Mouse (Mus musculus): ENCODE measurements around the gene Fmnl2.

Gene Fmnl2

GRCm38 (mm10) chr2:52958535-52959290 lies 101.1 kb downstream of the Fmnl2 start:
- DNase-seq, result peak; percentile 69

GRCm38 (mm10) chr2:52959291-52959621 lies 101.6 kb downstream of the Fmnl2 start:
- DNase-seq, result no peak

GRCm38 (mm10) chr2:52959982-52960381 lies 102.3 kb downstream of the Fmnl2 start:
- no peak for DNase-seq

- no peak for DNase-seq
Observed at GRCm38 (mm10) chr2:52960697-52961096, 103.0 kb downstream of the Fmnl2 start.

- DNase-seq, result no peak
Observed at GRCm38 (mm10) chr2:52963439-52963838, 105.8 kb downstream of the Fmnl2 start.

GRCm38 (mm10) chr2:52964386-52964928 lies 106.8 kb downstream of the Fmnl2 start:
- no peak for DNase-seq

- no peak for DNase-seq
Observed at GRCm38 (mm10) chr2:52966227-52966626, 108.6 kb downstream of the Fmnl2 start.

- no peak for DNase-seq
Observed at GRCm38 (mm10) chr2:52966820-52967460, 109.3 kb downstream of the Fmnl2 start.

GRCm38 (mm10) chr2:52967461-52967823 lies 109.8 kb downstream of the Fmnl2 start:
- DNase-seq, result no peak

- no peak for DNase-seq
Observed at GRCm38 (mm10) chr2:52968884-52969283, 111.2 kb downstream of the Fmnl2 start.

- DNase-seq, result no peak
Observed at GRCm38 (mm10) chr2:52974056-52974455, 116.4 kb downstream of the Fmnl2 start.

GRCm38 (mm10) chr2:52974776-52975175 lies 117.1 kb downstream of the Fmnl2 start:
- DNase-seq, result no peak

- no peak for DNase-seq
Observed at GRCm38 (mm10) chr2:52977921-52978675, 120.4 kb downstream of the Fmnl2 start.

GRCm38 (mm10) chr2:52978796-52979195 lies 121.1 kb downstream of the Fmnl2 start:
- no peak for DNase-seq

- peak; percentile 63 for DNase-seq
Observed at GRCm38 (mm10) chr2:52979280-52979763, 121.7 kb downstream of the Fmnl2 start.

- no peak for DNase-seq
Observed at GRCm38 (mm10) chr2:52981126-52981525, 123.5 kb downstream of the Fmnl2 start.

GRCm38 (mm10) chr2:52981595-52981994 lies 123.9 kb downstream of the Fmnl2 start:
- DNase-seq, result no peak

- DNase-seq, result no peak
Observed at GRCm38 (mm10) chr2:52982502-52982901, 124.8 kb downstream of the Fmnl2 start.

- no peak for DNase-seq
Observed at GRCm38 (mm10) chr2:52984556-52984955, 126.9 kb downstream of the Fmnl2 start.

- peak; percentile 15 for DNase-seq
Observed at GRCm38 (mm10) chr2:52985167-52985566, 127.5 kb downstream of the Fmnl2 start.

GRCm38 (mm10) chr2:52986354-52986753 lies 128.7 kb downstream of the Fmnl2 start:
- DNase-seq, result no peak

GRCm38 (mm10) chr2:52987035-52987434 lies 129.4 kb downstream of the Fmnl2 start:
- no peak for DNase-seq

- peak; percentile 43 for DNase-seq
Observed at GRCm38 (mm10) chr2:52987637-52988295, 130.1 kb downstream of the Fmnl2 start.

Measured in lung, postnatal 36 days (tissue).